23 mouse cellular contexts compared by ENCODE assay signal in the genomic region with DNA sequence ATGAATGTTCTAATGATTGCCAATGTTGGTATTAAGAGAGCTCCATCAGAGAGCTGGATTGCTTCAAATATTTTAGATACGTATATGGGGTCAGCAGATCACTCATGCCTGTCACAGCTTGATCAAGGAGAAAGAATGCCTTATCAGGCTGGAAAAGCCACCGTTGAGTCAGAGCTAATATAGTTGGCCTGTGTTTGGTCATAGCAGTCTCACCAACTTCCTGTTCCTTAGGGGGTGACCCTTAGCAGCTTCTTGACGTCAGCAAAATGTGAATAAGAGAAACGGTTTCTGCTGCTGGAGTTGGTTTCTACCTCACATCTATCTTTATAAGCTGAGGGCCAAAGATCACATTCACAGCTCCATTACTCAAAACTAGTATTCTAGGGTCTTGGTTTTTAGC.
DNase-seq lines count a peak whose midpoint lies in the region; ATAC-seq and TF ChIP-seq lines count a peak whose summit lies in the region.
"Had no signal": no experiment of that assay in that cellular context is flagged by ENCODE, and none has a peak within 500 bp of the region (broad histone marks: within the 10 kb centered on the region; RNA-seq: fewer than 3 reads in every experiment).

No protein-coding gene starts in this region.

- WGBS in embryonic facial prominence, embryonic 14.5 days, result 58% methylated on average over 4 of the region's 4 CpGs
- WGBS in embryonic facial prominence, embryonic 10.5 days, result 71% methylated on average over 4 of the region's 4 CpGs
- 50% methylated on average over 4 of the region's 4 CpGs for WGBS in intestine, embryonic 16.5 days

- no peaks in the 10 kb centered on the region for H3K27me3 ChIP-seq in embryonic facial prominence, embryonic 14.5 days (replicated peaks; ENCODE audit: control insufficient read depth, insufficient read depth, low read length)
- no peaks in the 10 kb centered on the region for H3K27me3 ChIP-seq in embryonic facial prominence, embryonic 10.5 days (replicated peaks; ENCODE audit: low read depth, poor library complexity, severe bottlenecking)
- H3K27me3 ChIP-seq in intestine, embryonic 16.5 days (replicated peaks; ENCODE audit: control insufficient read depth, insufficient read depth, low read length), result no peaks in the 10 kb centered on the region
- H3K27me3 ChIP-seq: embryonic facial prominence, embryonic 12.5 days; hindbrain, embryonic 13.5 days; limb, embryonic 13.5 days; liver, embryonic 15.5 days; midbrain, embryonic 15.5 days had no signal

- H3K36me3 ChIP-seq in embryonic facial prominence, embryonic 14.5 days (ENCODE audit: control insufficient read depth, insufficient read depth, low read length), result peaks cover 4% of the 10 kb centered on the region; the same call in 1 of the 2 replicates
- no peaks in the 10 kb centered on the region for H3K36me3 ChIP-seq in embryonic facial prominence, embryonic 10.5 days (replicated peaks)
- H3K36me3 ChIP-seq in intestine, embryonic 16.5 days (ENCODE audit: control insufficient read depth, insufficient read depth, low read length), result no peaks in the 10 kb centered on the region
- H3K36me3 ChIP-seq: embryonic facial prominence, embryonic 12.5 days; heart, embryonic 15.5 days; hindbrain, embryonic 13.5 days; liver, embryonic 15.5 days; midbrain, embryonic 15.5 days had no signal

- DNase-seq in embryonic facial prominence, embryonic 14.5 days (ENCODE audit: low spot score), result peak; percentile 8
- DNase-seq in embryonic facial prominence, embryonic 10.5 days (ENCODE audit: low spot score), result no peak
- DNase-seq in lung, postnatal 36 days, result peak; percentile 7
- DNase-seq in lung, postnatal 14 days, result no peak
- DNase-seq in layer of hippocampus, adult 8-10 months (ENCODE audit: low spot score in 2 of 2), result no peak
- DNase-seq in gastrocnemius, adult 2 months, result no peak
- DNase-seq: adrenal gland, adult 8-10 months; cerebellum, adult 18-20 months; cerebellum, postnatal 36 days; forebrain, postnatal 0 days; heart, adult 18-20 months; kidney, postnatal 25 days; right cerebral cortex, postnatal 14 days; thymus, postnatal 25 days had no signal

- H3K4me1 ChIP-seq in embryonic facial prominence, embryonic 14.5 days (ENCODE audit: control insufficient read depth, insufficient read depth, low read length), result no peaks in the 10 kb centered on the region
- no peaks in the 10 kb centered on the region for H3K4me1 ChIP-seq in embryonic facial prominence, embryonic 10.5 days
- no peaks in the 10 kb centered on the region for H3K4me1 ChIP-seq in intestine, embryonic 16.5 days (ENCODE audit: control insufficient read depth, insufficient read depth, low read length)
- H3K4me1 ChIP-seq: embryonic facial prominence, embryonic 12.5 days; liver, embryonic 15.5 days had no signal

- H3K27ac ChIP-seq in embryonic facial prominence, embryonic 14.5 days (replicated peaks; ENCODE audit: low read depth, low read length), result no peak overlapping the region
- no peak overlapping the region for H3K27ac ChIP-seq in embryonic facial prominence, embryonic 10.5 days (replicated peaks)
- H3K27ac ChIP-seq in intestine, embryonic 16.5 days (ENCODE audit: low read length), result no peak overlapping the region
- no peak overlapping the region for H3K27ac ChIP-seq in gastrocnemius, adult 2 months
- H3K27ac ChIP-seq: embryonic facial prominence, embryonic 12.5 days; heart, embryonic 15.5 days; hindbrain, embryonic 13.5 days; limb, embryonic 13.5 days; liver, embryonic 15.5 days; midbrain, embryonic 15.5 days had no signal

- intact Hi-C loops in gastrocnemius, adult 2 months (cut with DNase I), result no loop called here

- no peak for ATAC-seq in embryonic facial prominence, embryonic 14.5 days (ENCODE audit: low read depth)
- peak; percentile 56 for ATAC-seq in granulocyte monocyte progenitor cell, adult 5-6 weeks (replicated peaks; ENCODE audit: poor library complexity, severe bottlenecking)
- ATAC-seq in intestine, embryonic 16.5 days, result no peak
- ATAC-seq: intestine, postnatal 0 days had no signal

- H3K4me2 ChIP-seq in embryonic facial prominence, embryonic 14.5 days (ENCODE audit: low read depth, low read length), result no peak overlapping the region
- no peak overlapping the region for H3K4me2 ChIP-seq in intestine, embryonic 16.5 days (ENCODE audit: low read depth, low read length)
- H3K4me2 ChIP-seq: embryonic facial prominence, embryonic 12.5 days; heart, embryonic 15.5 days; hindbrain, embryonic 13.5 days; limb, embryonic 13.5 days; liver, embryonic 15.5 days; midbrain, embryonic 15.5 days had no signal

- TF ChIP-seq CTCF in gastrocnemius, adult 2 months (IDR thresholded peaks at IDR 0.05), result no peak

- no peaks in the 10 kb centered on the region for H3K9me3 ChIP-seq in embryonic facial prominence, embryonic 14.5 days (ENCODE audit: control insufficient read depth, low read length)
- H3K9me3 ChIP-seq in embryonic facial prominence, embryonic 10.5 days, result no peaks in the 10 kb centered on the region
- no peaks in the 10 kb centered on the region for H3K9me3 ChIP-seq in intestine, embryonic 16.5 days (ENCODE audit: control insufficient read depth, low read length)
- H3K9me3 ChIP-seq: embryonic facial prominence, embryonic 12.5 days; heart, embryonic 15.5 days; hindbrain, embryonic 13.5 days; limb, embryonic 13.5 days; liver, embryonic 15.5 days; midbrain, embryonic 15.5 days had no signal

- H3K4me3 ChIP-seq in embryonic facial prominence, embryonic 14.5 days (ENCODE audit: low read depth, low read length), result no peak overlapping the region
- H3K4me3 ChIP-seq in embryonic facial prominence, embryonic 10.5 days, result no peak overlapping the region
- H3K4me3 ChIP-seq in intestine, embryonic 16.5 days (ENCODE audit: low read length), result no peak overlapping the region
- no peak overlapping the region for H3K4me3 ChIP-seq in gastrocnemius, adult 2 months
- H3K4me3 ChIP-seq: embryonic facial prominence, embryonic 12.5 days; heart, embryonic 15.5 days; hindbrain, embryonic 13.5 days; limb, embryonic 13.5 days; liver, embryonic 15.5 days; midbrain, embryonic 15.5 days had no signal

- H3K9ac ChIP-seq in embryonic facial prominence, embryonic 14.5 days (ENCODE audit: low read depth, low read length), result no peak overlapping the region
- H3K9ac ChIP-seq in intestine, embryonic 16.5 days (ENCODE audit: low read depth, low read length), result no peak overlapping the region
- H3K9ac ChIP-seq: embryonic facial prominence, embryonic 12.5 days; forebrain, postnatal 0 days; heart, embryonic 15.5 days; hindbrain, embryonic 13.5 days; limb, embryonic 13.5 days; liver, embryonic 15.5 days; midbrain, embryonic 15.5 days had no signal

Comparison
In these comparisons a context has a peak if more than half of its experiments do, and no peak if none do; other contexts are left out.
1. DNase-seq: peak in embryonic facial prominence, embryonic 14.5 days (single experiment) and lung, postnatal 36 days (single experiment); none in embryonic facial prominence, embryonic 10.5 days (single experiment), lung, postnatal 14 days (single experiment), layer of hippocampus, adult 8-10 months (0 of 2) and gastrocnemius, adult 2 months (single experiment).